Mouse (Mus musculus): ENCODE measurements at regions not wholly inside any gene's neighbourhood (a gene's known extent, or its start where the extent isn't known, plus 50 kb on each side); places are given as distances from the start of the nearest gene placed in this dataset.

GRCm38 (mm10) chr14:39532689-39533088 lies 59.8 kb upstream of the Nrg3 start:
- intact Hi-C loops (cut with DNase I): loop anchor here (2.0 to 10.0 kb wide), 3 partner anchors 1200 to 1362 kb away; partner anchors contain the start of gene Sh2d4b

Measured in adrenal gland (tissue).